Comparison of ENCODE assay signal across 15 mouse cellular contexts in the genomic region with DNA sequence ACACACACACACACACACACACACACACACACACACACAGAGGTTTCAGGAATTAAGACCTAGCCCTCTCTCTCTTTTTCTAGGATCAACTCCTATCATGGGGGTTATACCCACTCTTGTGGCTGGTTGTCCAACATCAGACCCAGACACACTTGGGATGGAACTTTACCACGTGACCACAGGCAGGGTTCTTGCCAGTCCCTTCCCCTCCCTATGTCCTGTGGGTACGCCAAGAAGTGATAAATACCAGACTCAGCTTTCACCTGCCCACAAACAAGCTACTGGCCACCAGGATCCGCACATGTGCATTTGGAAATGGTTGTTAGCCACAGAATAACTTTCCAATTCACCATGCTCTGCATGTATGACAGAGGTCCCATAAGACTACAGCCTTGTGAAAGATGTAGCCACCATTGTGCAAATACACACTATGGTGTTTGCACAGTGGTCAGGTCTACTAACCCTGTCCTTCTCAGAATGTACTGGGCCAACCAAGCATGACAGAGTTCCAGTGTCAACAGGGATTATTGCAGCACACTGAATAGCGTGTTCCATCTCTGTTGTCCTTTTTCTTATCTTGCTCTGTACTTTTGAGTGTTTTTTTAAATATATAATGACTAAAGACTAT.
"Had no signal": no experiment of that assay in that cellular context is flagged by ENCODE, and none has a peak within 500 bp of the region (broad histone marks: within the 10 kb centered on the region; RNA-seq: fewer than 3 reads in every experiment).

No protein-coding gene starts in this region.

- H3K9ac ChIP-seq: limb, embryonic 15.5 days; midbrain, embryonic 15.5 days; neural tube, embryonic 13.5 days had no signal

- H3K9me3 ChIP-seq: limb, embryonic 12.5 days; limb, embryonic 15.5 days; midbrain, embryonic 15.5 days; neural tube, embryonic 13.5 days had no signal

- DNase-seq: kidney, adult 11 months; kidney, adult 9 months; kidney, postnatal 14 days; lung, adult 2 months; lung, postnatal 14 days; lung, postnatal 4 days; retina, postnatal 1 day; thymus, adult 2 months; thymus, postnatal 14 days; thymus, postnatal 4 days had no signal

- H3K27ac ChIP-seq: limb, embryonic 12.5 days; limb, embryonic 15.5 days; midbrain, embryonic 15.5 days; neural tube, embryonic 13.5 days had no signal

- H3K4me1 ChIP-seq: limb, embryonic 12.5 days; midbrain, embryonic 15.5 days; neural tube, embryonic 13.5 days had no signal

- ATAC-seq: midbrain, embryonic 15.5 days had no signal

- H3K27me3 ChIP-seq: limb, embryonic 12.5 days; limb, embryonic 15.5 days; midbrain, embryonic 15.5 days; neural tube, embryonic 13.5 days had no signal

- H3K4me3 ChIP-seq: limb, embryonic 12.5 days; limb, embryonic 15.5 days; midbrain, embryonic 15.5 days; neural tube, embryonic 13.5 days had no signal

- H3K4me2 ChIP-seq: limb, embryonic 12.5 days; limb, embryonic 15.5 days; midbrain, embryonic 11.5 days; midbrain, embryonic 15.5 days; neural tube, embryonic 13.5 days had no signal

- H3K36me3 ChIP-seq: limb, embryonic 12.5 days; limb, embryonic 15.5 days; midbrain, embryonic 15.5 days; neural tube, embryonic 13.5 days had no signal
